Mouse (Mus musculus): ENCODE data around the gene Acbd6. TPM values are rescaled to one million over a fixed set of nuclear protein-coding genes. Genes with fewer than 3 reads are reported as not detected.

The Acbd6 gene
- polyA plus RNA-seq, 1 experiment from 2014 or later: 88.0 TPM

DNA sequence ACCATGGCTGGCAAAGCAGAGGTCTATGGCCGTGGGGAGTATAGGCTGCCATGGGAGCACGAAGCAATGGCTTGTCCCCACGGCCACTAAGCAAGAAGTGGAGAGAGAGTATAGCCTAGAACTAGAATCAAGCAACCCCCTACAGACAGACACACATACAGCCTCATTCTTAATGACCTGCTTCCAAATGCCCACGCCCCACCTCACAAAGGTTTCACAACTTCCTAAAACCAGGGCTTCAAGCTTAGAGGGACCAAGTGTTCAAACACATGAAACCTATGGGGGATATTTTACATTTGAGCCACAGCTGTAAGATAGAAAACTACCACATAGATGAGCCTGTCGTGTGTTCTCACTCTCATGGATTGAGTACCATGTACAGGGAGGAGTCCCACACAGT lies 25.5 kb upstream of the Acbd6 start:
- H3K9ac ChIP-seq: no peak overlapping the region
- ATAC-seq (ENCODE audit: insufficient read depth): no peak
- H3K4me1 ChIP-seq (ENCODE audit: insufficient read depth): peaks cover 5% of the 10 kb centered on the region; the same call in 1 of the 2 replicates
- no peaks in the 10 kb centered on the region for H3K36me3 ChIP-seq (ENCODE audit: insufficient read depth)
- WGBS: 83% methylated on average over 5 of the region's 5 CpGs
- no peak overlapping the region for H3K4me3 ChIP-seq (ENCODE audit: low read depth, low read length)
- no peak for TF ChIP-seq CTCF (IDR thresholded peaks at IDR 0.05; ENCODE audit: low read depth)
- H3K27ac ChIP-seq (ENCODE audit: low read depth): no peak overlapping the region
- H3K9me3 ChIP-seq (ENCODE audit: low read depth, low read length): no peaks in the 10 kb centered on the region
- DNase-seq: no peak
- H3K4me2 ChIP-seq: no peak overlapping the region
- no peaks in the 10 kb centered on the region for H3K27me3 ChIP-seq (ENCODE audit: insufficient read depth, low read length)

DNA sequence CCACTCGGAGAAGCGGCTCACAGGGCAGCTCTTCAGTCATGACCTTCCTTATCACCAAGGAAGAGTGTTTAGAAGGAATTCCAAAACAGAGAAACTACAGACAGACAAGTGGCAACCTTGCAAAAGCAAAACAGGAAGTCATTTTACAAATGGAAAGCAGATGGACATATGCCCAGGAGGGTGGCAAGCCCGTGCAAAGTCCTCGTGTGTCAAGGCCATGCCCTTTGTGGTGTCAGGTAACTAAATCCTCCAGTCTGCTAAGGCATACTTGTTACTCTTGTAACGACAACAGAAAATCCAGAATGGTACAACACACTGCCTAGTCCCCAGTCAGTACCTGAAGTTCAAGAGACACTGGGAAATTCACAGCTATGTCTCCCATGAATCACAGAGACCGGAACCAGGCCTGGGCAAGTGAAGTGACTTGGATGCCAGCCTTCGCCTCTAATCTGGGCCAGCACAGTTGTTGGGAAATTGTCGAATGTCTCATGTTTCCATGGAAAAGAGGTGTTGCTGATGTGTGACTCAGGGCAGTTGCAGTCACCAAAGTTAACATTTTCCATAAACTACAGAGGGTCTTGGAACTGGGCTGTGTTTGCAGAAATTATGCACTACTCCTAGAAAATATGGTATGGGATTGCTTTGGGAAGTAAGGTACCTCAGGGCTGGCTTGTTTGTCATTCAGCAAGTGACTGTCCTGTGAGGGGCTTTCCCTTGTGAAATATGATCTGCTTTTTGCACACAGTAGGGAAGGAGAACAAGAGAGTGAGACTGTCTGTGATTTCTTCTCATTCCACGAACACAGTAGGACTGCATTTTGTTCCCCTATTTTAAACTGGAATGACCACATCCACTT lies 24.9 kb upstream of the Acbd6 start:
- no peak overlapping the region for H3K27ac ChIP-seq (ENCODE audit: low read depth)
- no peaks in the 10 kb centered on the region for H3K27me3 ChIP-seq (ENCODE audit: insufficient read depth, low read length)
- H3K36me3 ChIP-seq (ENCODE audit: insufficient read depth): no peaks in the 10 kb centered on the region
- H3K9me3 ChIP-seq (ENCODE audit: low read depth, low read length): no peaks in the 10 kb centered on the region
- H3K4me2 ChIP-seq: no peak overlapping the region
- whole genome bisulfite sequencing: 45% methylated on average over 9 of the region's 9 CpGs
- ATAC-seq (ENCODE audit: insufficient read depth): no peak
- H3K4me3 ChIP-seq (ENCODE audit: low read depth, low read length): no peak overlapping the region
- no peaks in the 10 kb centered on the region; the same call in 1 of the 2 replicates for H3K4me1 ChIP-seq (ENCODE audit: insufficient read depth)
- DNase-seq: peak; percentile 28
- TF ChIP-seq CTCF (IDR thresholded peaks at IDR 0.05; ENCODE audit: low read depth): no peak
- H3K9ac ChIP-seq: no peak overlapping the region

DNA sequence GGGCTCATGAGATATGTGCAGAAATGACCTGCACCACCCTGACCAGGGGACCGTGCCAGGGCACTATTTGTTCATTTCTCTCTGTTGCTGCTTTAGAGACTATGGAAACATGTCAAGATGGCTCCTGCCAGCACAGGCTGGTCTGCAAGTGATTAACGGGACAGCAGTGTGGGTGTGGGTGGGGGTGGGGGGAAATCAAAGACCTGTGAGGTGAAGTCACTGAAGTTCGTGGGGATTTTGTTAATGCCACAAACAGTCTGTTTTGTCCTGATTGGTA lies 24.3 kb upstream of the Acbd6 start:
- no peak overlapping the region for H3K9ac ChIP-seq
- WGBS: 57% methylated on average over 3 of the region's 3 CpGs
- no peak overlapping the region for H3K4me2 ChIP-seq

DNA sequence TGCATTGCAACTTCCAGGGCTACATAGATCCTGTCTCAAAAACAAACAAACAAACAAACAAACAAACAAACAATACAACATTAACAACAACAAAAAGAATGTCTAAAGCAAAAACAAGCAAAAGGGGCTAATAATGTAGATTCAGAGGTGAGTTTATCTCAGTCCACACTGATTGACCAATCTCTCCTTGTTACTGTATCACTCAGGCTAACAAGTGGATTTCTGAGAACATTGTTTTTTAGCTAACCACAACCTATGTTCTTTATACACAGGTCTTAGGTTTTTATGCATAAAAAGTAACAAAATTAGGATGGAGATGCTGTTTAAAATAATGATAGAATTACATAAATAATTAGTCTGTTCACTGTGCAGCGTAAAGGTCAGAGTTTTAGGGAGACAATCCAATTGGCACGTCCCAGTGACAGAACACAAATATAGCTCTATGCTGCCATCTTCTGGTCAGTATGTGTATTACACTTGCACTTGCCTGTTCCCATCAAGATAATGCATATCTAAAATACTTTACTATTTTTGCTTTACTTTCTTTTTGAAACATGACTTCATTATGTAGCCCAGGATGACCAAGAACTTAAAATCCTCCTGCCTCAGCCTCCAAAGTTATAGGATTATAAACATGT lies 20.8 kb upstream of the Acbd6 start:
- Histone ChIP-seq H3K4me2 (no peak overlapping the region), H3K9me3 (ENCODE audit: low read depth, low read length) (no peaks in the 10 kb centered on the region), H3K27me3 (ENCODE audit: insufficient read depth, low read length) (no peaks in the 10 kb centered on the region), H3K4me1 (ENCODE audit: insufficient read depth) (no peaks in the 10 kb centered on the region; the same call in 1 of the 2 replicates), H3K9ac (no peak overlapping the region), H3K4me3 (ENCODE audit: low read depth, low read length) (no peak overlapping the region), H3K27ac (ENCODE audit: low read depth) (no peak overlapping the region), H3K36me3 (ENCODE audit: insufficient read depth) (no peaks in the 10 kb centered on the region)
- ATAC-seq (ENCODE audit: insufficient read depth) (peak; percentile 60; the same call in 1 of the 2 replicates), DNase-seq (peak; percentile 91)
- 2% methylated on average over 2 of the region's 2 CpGs for WGBS
- peak; percentile 89 for TF ChIP-seq CTCF (IDR thresholded peaks at IDR 0.05; ENCODE audit: low read depth)

More for the DNA sequence above, 24.3 kb upstream of the Acbd6 start:
- ATAC-seq (ENCODE audit: insufficient read depth): no peak
- Histone ChIP-seq H3K36me3 (ENCODE audit: insufficient read depth) (no peaks in the 10 kb centered on the region), H3K4me1 (ENCODE audit: insufficient read depth) (no peaks in the 10 kb centered on the region; the same call in 1 of the 2 replicates), H3K27me3 (ENCODE audit: insufficient read depth, low read length) (no peaks in the 10 kb centered on the region), H3K27ac (ENCODE audit: low read depth) (no peak overlapping the region), H3K4me3 (ENCODE audit: low read depth, low read length) (no peak overlapping the region), H3K9me3 (ENCODE audit: low read depth, low read length) (no peaks in the 10 kb centered on the region)
- no peak for DNase-seq
- no peak for TF ChIP-seq CTCF (IDR thresholded peaks at IDR 0.05; ENCODE audit: low read depth)

DNA sequence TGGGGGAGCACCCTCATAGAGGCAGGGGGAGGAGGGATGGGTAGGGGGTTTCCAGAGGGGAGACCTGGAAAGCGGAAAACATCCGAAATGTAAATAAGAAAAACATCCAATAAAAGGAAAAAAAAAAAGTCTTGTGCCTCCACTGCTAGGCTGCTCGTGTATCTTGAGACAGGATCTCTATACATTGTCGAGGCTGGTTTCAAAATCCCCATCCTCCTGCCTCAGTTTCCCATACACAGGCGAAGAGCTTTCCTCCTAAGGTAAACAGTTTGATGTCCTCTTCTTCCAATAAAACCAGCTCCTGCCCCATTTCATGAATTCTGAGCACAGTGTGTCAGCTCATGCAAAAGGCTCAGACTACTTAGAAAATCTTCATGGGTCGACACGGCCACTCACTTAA lies 19.9 kb upstream of the Acbd6 start:
- no peak for ATAC-seq (ENCODE audit: insufficient read depth)
- H3K27ac ChIP-seq (ENCODE audit: low read depth): no peak overlapping the region
- no peak for TF ChIP-seq CTCF (IDR thresholded peaks at IDR 0.05; ENCODE audit: low read depth)
- DNase-seq: no peak
- no peaks in the 10 kb centered on the region for H3K27me3 ChIP-seq (ENCODE audit: insufficient read depth, low read length)
- H3K36me3 ChIP-seq (ENCODE audit: insufficient read depth): no peaks in the 10 kb centered on the region
- H3K9me3 ChIP-seq (ENCODE audit: low read depth, low read length): no peaks in the 10 kb centered on the region
- H3K9ac ChIP-seq: no peak overlapping the region
- WGBS: 68% methylated on average over 7 of the region's 7 CpGs
- H3K4me3 ChIP-seq (ENCODE audit: low read depth, low read length): no peak overlapping the region
- no peak overlapping the region for H3K4me2 ChIP-seq
- no peaks in the 10 kb centered on the region; the same call in 1 of the 2 replicates for H3K4me1 ChIP-seq (ENCODE audit: insufficient read depth)

DNA sequence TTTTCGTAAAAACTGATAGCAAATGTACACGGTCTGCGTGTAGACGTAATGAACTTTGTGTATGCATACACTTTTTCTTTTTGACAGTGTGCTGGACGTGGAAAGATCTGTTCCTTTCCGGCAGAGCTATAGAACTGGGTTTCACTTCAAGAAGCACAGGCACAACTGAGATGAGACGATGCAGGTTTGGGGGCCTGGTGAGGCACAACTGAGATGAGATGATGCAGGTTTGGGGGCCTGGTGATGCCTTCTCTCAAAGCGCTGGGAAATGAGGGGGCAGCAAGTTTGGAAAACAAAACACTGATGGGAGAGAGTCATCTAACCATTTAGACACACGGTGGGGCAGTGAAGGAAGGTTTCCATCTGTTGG lies 293 bp upstream of the Acbd6 start:
- 28% methylated on average over 9 of the region's 9 CpGs for WGBS
- DNase-seq (no peak), ATAC-seq (ENCODE audit: insufficient read depth) (no peak; the same call in 1 of the 2 replicates)
- peak overlapping the region; percentile 98 for H3K4me3 ChIP-seq (ENCODE audit: low read depth, low read length)
- no peak for TF ChIP-seq CTCF (IDR thresholded peaks at IDR 0.05; ENCODE audit: low read depth)
- H3K4me1 ChIP-seq (ENCODE audit: insufficient read depth): no peaks in the 10 kb centered on the region
- H3K27ac ChIP-seq (ENCODE audit: low read depth): peak overlapping the region; percentile 86
- 0 out of 2 replicates have a peak, but pooled peaks cover under 1% of the 10 kb centered on the region for H3K36me3 ChIP-seq (ENCODE audit: insufficient read depth)
- H3K9ac ChIP-seq: peak overlapping the region; percentile 94
- H3K27me3 ChIP-seq (ENCODE audit: insufficient read depth, low read length): no peaks in the 10 kb centered on the region
- peak overlapping the region; percentile 87 for H3K4me2 ChIP-seq
- H3K9me3 ChIP-seq (ENCODE audit: low read depth, low read length): no peaks in the 10 kb centered on the region

DNA sequence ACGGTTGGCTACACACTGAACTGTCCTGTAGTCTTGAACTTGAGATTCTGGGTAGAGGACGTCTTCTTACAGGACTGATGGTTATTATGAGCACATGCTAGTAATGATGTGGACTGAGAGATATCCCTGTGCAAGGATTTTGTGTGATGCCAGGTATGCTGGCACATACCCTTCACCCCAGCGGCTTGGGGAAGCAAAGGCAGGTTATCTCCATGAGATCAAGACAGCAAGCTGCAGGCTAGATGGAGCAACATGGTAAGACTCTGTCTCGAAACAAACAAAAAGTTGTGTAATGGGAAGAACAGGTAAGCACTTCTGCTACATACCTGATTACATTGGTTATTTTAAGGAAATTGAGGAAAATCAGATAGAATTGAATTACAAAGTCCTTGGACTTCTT lies 2.1 kb downstream of the Acbd6 start:
- WGBS: 81% methylated on average over 4 of the region's 4 CpGs
- Histone ChIP-seq H3K36me3 (ENCODE audit: insufficient read depth) (peaks cover 6% of the 10 kb centered on the region; the same call in 1 of the 2 replicates), H3K4me1 (ENCODE audit: insufficient read depth) (no peaks in the 10 kb centered on the region), H3K9me3 (ENCODE audit: low read depth, low read length) (no peaks in the 10 kb centered on the region), H3K9ac (no peak overlapping the region), H3K27me3 (ENCODE audit: insufficient read depth, low read length) (no peaks in the 10 kb centered on the region), H3K27ac (ENCODE audit: low read depth) (no peak overlapping the region), H3K4me3 (ENCODE audit: low read depth, low read length) (peak overlapping the region; percentile 7; the same call in 1 of the 2 replicates), H3K4me2 (peak overlapping the region; percentile 87)
- no peak for ATAC-seq (ENCODE audit: insufficient read depth)
- DNase-seq: no peak
- TF ChIP-seq CTCF (IDR thresholded peaks at IDR 0.05; ENCODE audit: low read depth): no peak

Data from lung, embryonic 14.5 days (tissue).